Mouse (Mus musculus) neural tube, embryonic 15.5 days (tissue): ENCODE results near the gene Foxp4. TPM values are rescaled to one million over a fixed set of nuclear protein-coding genes. Genes with fewer than 3 reads are reported as not detected.

Source experiments
- ATAC-seq: fragments of 200-750 bp; cut with Nextera tagmentation; 2 replicates; pipeline ENCODE4 v1.8.0; 2017; ENCODE audit warnings: mild to moderate bottlenecking, moderate TSS enrichment, moderate library complexity; ENCODE audit not compliant: low FRiP score
- H3K27ac ChIP-seq: fragments of 300-500 bp; sonication (generic); replicated peaks from 2 replicates; pipeline ENCODE4 v1.5.1; 2015; ENCODE audit warnings: mild to moderate bottlenecking, inconsistent platforms
- H3K27me3 ChIP-seq: fragments of 300-500 bp; sonication (generic); replicated peaks from 2 replicates; pipeline ENCODE4 v1.6.1; 2015; ENCODE audit warnings: inconsistent platforms
- H3K36me3 ChIP-seq: fragments of 300-500 bp; sonication (generic); 2 replicates; pipeline ENCODE4 v1.6.1; 2015; ENCODE audit warnings: inconsistent platforms
- H3K4me1 ChIP-seq: fragments of 300-500 bp; sonication (generic); 2 replicates; pipeline ENCODE4 v1.6.1; 2015; ENCODE audit warnings: inconsistent platforms
- H3K4me2 ChIP-seq: fragments of 300-500 bp; sonication (generic); 2 replicates; pipeline ENCODE4 v1.6.1; 2015; ENCODE audit warnings: inconsistent platforms, mild to moderate bottlenecking, moderate library complexity
- H3K4me3 ChIP-seq: fragments of 300-500 bp; sonication (generic); replicated peaks from 2 replicates; pipeline ENCODE4 v1.5.1; 2015; ENCODE audit warnings: mild to moderate bottlenecking, inconsistent platforms
- H3K9ac ChIP-seq: fragments of 300-500 bp; sonication (generic); replicated peaks from 2 replicates; pipeline ENCODE4 v1.6.1; 2015; ENCODE audit warnings: mild to moderate bottlenecking, inconsistent platforms
- H3K9me3 ChIP-seq: fragments of 300-500 bp; sonication (generic); replicated peaks from 2 replicates; pipeline ENCODE4 v1.6.1; 2016; ENCODE audit warnings: inconsistent platforms
- WGBS: fragments of 180-500 bp; shearing (Covaris S2); methylation state at CpG from one replicate; pipeline ENCODE4 v1.1.7; 2015; ENCODE audit warnings: mixed read lengths; 5-methylcytosine and 5-hydroxymethylcytosine counted together
- polyA plus RNA-seq: library from polyadenylated mRNA; unstranded; fragments of >200 nt; fragmentation: Nextera tagmentation; extraction: Ambion mirVana; gene quantifications from 2 replicates; pipeline ENCODE4 v1.2.1, GENCODE M21; 2015

Foxp4 gene
- polyA plus RNA-seq, 1 experiment from 2014 or later, result 31.9 TPM

GRCm38 (mm10) chr17:47909091-47910001 is 15.1 kb downstream of the Foxp4 start:
- ATAC-seq, result no peak
- peak overlapping the region; percentile 33 for H3K4me3 ChIP-seq
- H3K9ac ChIP-seq, result peak overlapping the region; percentile 30; the same call in 1 of the 2 replicates
- H3K27me3 ChIP-seq, result peaks cover 73% of the 10 kb centered on the region
- H3K4me2 ChIP-seq, result peak overlapping the region; percentile 59
- H3K4me1 ChIP-seq, result peaks cover 41% of the 10 kb centered on the region
- no peak overlapping the region for H3K27ac ChIP-seq
- no peaks in the 10 kb centered on the region for H3K9me3 ChIP-seq
- no peaks in the 10 kb centered on the region for H3K36me3 ChIP-seq
- WGBS, result 8% methylated on average over 51 of the region's 51 CpGs

- no peaks in the 10 kb centered on the region for H3K36me3 ChIP-seq
- H3K9ac ChIP-seq, result no peak overlapping the region
- H3K27ac ChIP-seq, result no peak overlapping the region
- ATAC-seq, result no peak
- 79% methylated on average over 2 of the region's 2 CpGs for WGBS
- no peak overlapping the region for H3K4me2 ChIP-seq
- no peaks in the 10 kb centered on the region for H3K9me3 ChIP-seq
- H3K4me1 ChIP-seq, result peaks cover 46% of the 10 kb centered on the region
- H3K4me3 ChIP-seq, result no peak overlapping the region
- peaks cover 79% of the 10 kb centered on the region for H3K27me3 ChIP-seq
Measured at GRCm38 (mm10) chr17:47908079-47908478, 16.4 kb downstream of the Foxp4 start.

DNA sequence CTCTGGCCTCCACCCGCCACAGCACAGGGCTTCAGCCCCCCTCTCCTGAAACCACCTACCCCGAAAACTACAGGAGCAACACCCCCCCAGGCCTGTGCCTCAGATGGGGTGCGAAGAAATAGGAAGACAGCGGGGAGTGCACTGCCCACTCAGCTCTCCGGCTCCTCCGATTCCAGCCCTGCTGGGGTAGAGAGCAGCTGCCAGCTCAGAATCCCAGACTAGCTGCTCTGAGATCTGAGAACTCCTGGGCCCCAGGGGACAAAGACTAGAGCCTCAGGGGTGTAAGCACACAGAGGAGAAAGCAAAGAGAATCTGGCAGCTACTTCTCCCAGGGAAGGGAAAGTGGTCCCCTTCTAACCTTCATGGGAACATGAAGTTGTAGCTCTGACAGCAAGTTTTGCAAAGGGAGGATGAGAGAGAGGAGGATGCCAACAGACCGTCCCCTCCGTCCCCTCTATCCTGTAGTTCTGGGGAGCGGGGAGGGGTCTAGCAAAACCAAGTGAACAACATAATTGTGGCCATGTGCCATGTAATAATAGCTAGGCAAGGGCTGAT is 17.0 kb downstream of the Foxp4 start:
- ATAC-seq, result no peak
- no peaks in the 10 kb centered on the region for H3K9me3 ChIP-seq
- 34% methylated on average over 9 of the region's 9 CpGs for WGBS
- H3K4me2 ChIP-seq, result no peak overlapping the region
- H3K9ac ChIP-seq, result no peak overlapping the region
- no peak overlapping the region for H3K4me3 ChIP-seq
- no peak overlapping the region for H3K27ac ChIP-seq
- no peaks in the 10 kb centered on the region for H3K36me3 ChIP-seq
- peaks cover 46% of the 10 kb centered on the region for H3K4me1 ChIP-seq
- H3K27me3 ChIP-seq, result peaks cover 78% of the 10 kb centered on the region

DNA sequence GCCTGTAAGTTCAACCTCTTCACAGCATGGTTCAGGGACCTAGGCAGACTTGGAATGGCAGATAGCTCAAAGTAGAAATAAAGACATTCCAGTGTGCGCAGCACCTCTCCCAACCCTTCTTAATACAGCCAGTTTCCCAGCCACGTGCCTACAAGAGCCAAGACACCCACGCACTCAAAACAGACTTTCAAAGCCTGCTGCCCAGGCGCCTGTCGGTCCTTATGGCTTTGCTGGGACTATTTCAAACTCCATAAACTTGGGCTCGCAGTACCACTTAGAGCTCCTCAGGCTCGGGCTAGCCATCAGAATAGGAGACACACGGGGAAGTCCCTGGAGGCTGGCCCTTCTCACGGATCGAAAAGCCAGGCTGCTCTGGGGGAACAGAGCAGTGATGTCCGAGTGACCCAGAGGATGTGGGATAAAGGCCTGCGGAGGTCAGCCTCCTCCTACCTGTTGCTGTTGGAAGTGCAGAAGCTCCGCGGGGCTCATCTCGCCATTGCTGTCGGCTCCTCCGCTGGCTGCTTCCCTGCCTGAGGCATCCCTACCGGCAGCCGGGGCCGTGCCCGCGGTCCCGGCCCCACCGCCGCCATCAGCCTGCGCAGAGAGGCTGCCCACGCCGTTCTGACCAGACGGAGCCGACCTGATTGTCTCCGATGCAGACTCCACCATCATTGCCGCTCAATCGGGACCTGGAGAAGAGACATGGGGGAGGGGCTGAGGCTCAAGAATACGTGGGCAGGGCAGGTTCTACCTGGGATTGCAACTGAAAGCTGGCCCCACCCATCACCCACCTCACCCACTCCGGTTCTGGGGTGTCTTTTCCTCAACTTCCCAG is 20.4 kb downstream of the Foxp4 start:
- WGBS, result 25% methylated on average over 35 of the region's 35 CpGs
- peak; percentile 15; the same call in 1 of the 2 replicates for ATAC-seq
- no peak overlapping the region for H3K27ac ChIP-seq
- H3K9me3 ChIP-seq, result no peaks in the 10 kb centered on the region
- H3K4me2 ChIP-seq, result peak overlapping the region; percentile 53
- H3K9ac ChIP-seq, result no peak overlapping the region
- peaks cover 69% of the 10 kb centered on the region for H3K27me3 ChIP-seq
- peak overlapping the region; percentile 16 for H3K4me3 ChIP-seq
- peaks cover 33% of the 10 kb centered on the region for H3K4me1 ChIP-seq
- no peaks in the 10 kb centered on the region for H3K36me3 ChIP-seq

GRCm38 (mm10) chr17:47901782-47902181 is 22.7 kb downstream of the Foxp4 start:
- Histone ChIP-seq H3K9ac (no peak overlapping the region), H3K4me3 (no peak overlapping the region), H3K4me2 (no peak overlapping the region), H3K9me3 (no peaks in the 10 kb centered on the region), H3K27me3 (peaks cover 57% of the 10 kb centered on the region), H3K36me3 (no peaks in the 10 kb centered on the region), H3K4me1 (peaks cover 33% of the 10 kb centered on the region), H3K27ac (no peak overlapping the region)
- 75% methylated on average over 3 of the region's 3 CpGs for WGBS
- ATAC-seq, result no peak

DNA sequence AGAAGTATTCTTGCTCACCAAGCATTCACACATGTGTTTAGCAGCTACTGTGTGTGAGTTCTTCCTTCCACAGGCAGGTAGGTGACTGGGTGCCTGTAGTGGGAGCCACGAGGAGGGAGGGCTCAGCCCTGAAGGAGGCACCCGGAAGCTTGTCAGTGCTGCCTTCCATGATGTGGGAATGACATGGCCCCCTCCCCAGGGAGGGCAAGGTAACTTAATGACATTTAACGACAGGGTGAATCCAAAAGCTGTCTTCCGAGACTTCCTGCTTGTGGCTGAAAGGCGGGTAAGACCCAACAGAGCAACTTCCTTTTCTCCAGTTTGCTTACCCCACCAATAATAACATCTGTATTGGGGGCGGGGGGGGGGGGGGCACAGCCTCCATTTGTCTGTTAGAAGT is 23.7 kb downstream of the Foxp4 start:
- H3K4me2 ChIP-seq, result no peak overlapping the region
- H3K9me3 ChIP-seq, result no peaks in the 10 kb centered on the region
- no peak overlapping the region for H3K9ac ChIP-seq
- H3K36me3 ChIP-seq, result no peaks in the 10 kb centered on the region
- no peak for ATAC-seq
- H3K4me3 ChIP-seq, result no peak overlapping the region
- H3K27me3 ChIP-seq, result peaks cover 52% of the 10 kb centered on the region
- H3K27ac ChIP-seq, result no peak overlapping the region
- H3K4me1 ChIP-seq, result peaks cover 32% of the 10 kb centered on the region
- WGBS, result 51% methylated on average over 6 of the region's 6 CpGs

- Histone ChIP-seq H3K4me1 (peaks cover 25% of the 10 kb centered on the region), H3K27ac (no peak overlapping the region), H3K9ac (no peak overlapping the region), H3K4me3 (no peak overlapping the region), H3K27me3 (peaks cover 41% of the 10 kb centered on the region), H3K36me3 (no peaks in the 10 kb centered on the region), H3K9me3 (no peaks in the 10 kb centered on the region), H3K4me2 (no peak overlapping the region)
- no peak for ATAC-seq
- WGBS, result 29% methylated on average over 4 of the region's 4 CpGs
Measured at GRCm38 (mm10) chr17:47899156-47899555, 25.3 kb downstream of the Foxp4 start.

- no peak overlapping the region for H3K4me3 ChIP-seq
- no peaks in the 10 kb centered on the region for H3K36me3 ChIP-seq
- H3K4me2 ChIP-seq, result no peak overlapping the region
- peak; percentile 54 for ATAC-seq
- no peak overlapping the region for H3K9ac ChIP-seq
- peaks cover 31% of the 10 kb centered on the region for H3K27me3 ChIP-seq
- 7% methylated on average over 9 of the region's 9 CpGs for WGBS
- H3K9me3 ChIP-seq, result no peaks in the 10 kb centered on the region
- H3K27ac ChIP-seq, result no peak overlapping the region; the same call in 1 of the 2 replicates
- peaks cover 21% of the 10 kb centered on the region for H3K4me1 ChIP-seq
Measured at GRCm38 (mm10) chr17:47897956-47898752, 26.3 kb downstream of the Foxp4 start.

- Histone ChIP-seq H3K4me3 (no peak overlapping the region), H3K36me3 (no peaks in the 10 kb centered on the region), H3K4me1 (peaks cover 14% of the 10 kb centered on the region), H3K27me3 (peaks cover 5% of the 10 kb centered on the region), H3K9me3 (no peaks in the 10 kb centered on the region), H3K9ac (no peak overlapping the region), H3K27ac (no peak overlapping the region), H3K4me2 (no peak overlapping the region)
- WGBS, result 74% methylated on average over 7 of the region's 7 CpGs
- no peak for ATAC-seq
Measured at GRCm38 (mm10) chr17:47889727-47890126, 34.7 kb downstream of the Foxp4 start.

- 57% methylated on average over 19 of the region's 19 CpGs for WGBS
- Histone ChIP-seq H3K27me3 (peaks cover 5% of the 10 kb centered on the region), H3K4me1 (peaks cover 14% of the 10 kb centered on the region), H3K27ac (no peak overlapping the region), H3K9me3 (no peaks in the 10 kb centered on the region), H3K4me3 (no peak overlapping the region), H3K36me3 (no peaks in the 10 kb centered on the region), H3K4me2 (no peak overlapping the region), H3K9ac (no peak overlapping the region)
- no peak for ATAC-seq
Measured at GRCm38 (mm10) chr17:47889267-47889666, 35.2 kb downstream of the Foxp4 start.

- H3K9ac ChIP-seq, result no peak overlapping the region
- H3K27ac ChIP-seq, result no peak overlapping the region
- H3K9me3 ChIP-seq, result no peaks in the 10 kb centered on the region
- H3K36me3 ChIP-seq, result no peaks in the 10 kb centered on the region
- peaks cover 14% of the 10 kb centered on the region for H3K4me1 ChIP-seq
- H3K4me2 ChIP-seq, result no peak overlapping the region
- WGBS, result 88% methylated on average over 7 of the region's 7 CpGs
- no peak overlapping the region for H3K4me3 ChIP-seq
- peaks cover 5% of the 10 kb centered on the region for H3K27me3 ChIP-seq
- no peak for ATAC-seq
Measured at GRCm38 (mm10) chr17:47888641-47889040, 35.8 kb downstream of the Foxp4 start.
